Mouse (Mus musculus) MEL-GATA-1-ER (cell line): ENCODE data around the gene Atp5f1.
"Not testable (repeated sequence)": the region's sequence is repeated elsewhere in the genome, so short reads cannot be mapped to it uniquely, and the experiment has no call there.

Experiments
- DNase-seq: peaks from one replicate; pipeline ENCODE4 v3.0.0-alpha.2; 2012; ENCODE audit warnings: low read depth; ENCODE audit errors: extremely low read depth

Gene Atp5f1

GRCm38 (mm10) chr3:105959999-105960398 is at the start of gene Atp5f1:
Gene Atp5f1 (minus strand): TSS chr3:105960099.
- DNase-seq: no peak

- not testable (repeated sequence) for DNase-seq
These were observed 43.5 kb upstream of the Atp5f1 start for GRCm38 (mm10) chr3:106003360-106003759.

GRCm38 (mm10) chr3:106001416-106002370 is 41.8 kb upstream of the Atp5f1 start:
- no peak for DNase-seq

- no peak for DNase-seq
These were observed 40.9 kb upstream of the Atp5f1 start for GRCm38 (mm10) chr3:106000707-106001375.

GRCm38 (mm10) chr3:105994730-105995129 is 34.8 kb upstream of the Atp5f1 start:
- DNase-seq: no peak

- peak; percentile 36 for DNase-seq
These were observed 31.9 kb upstream of the Atp5f1 start for GRCm38 (mm10) chr3:105991653-105992283.

DNA sequence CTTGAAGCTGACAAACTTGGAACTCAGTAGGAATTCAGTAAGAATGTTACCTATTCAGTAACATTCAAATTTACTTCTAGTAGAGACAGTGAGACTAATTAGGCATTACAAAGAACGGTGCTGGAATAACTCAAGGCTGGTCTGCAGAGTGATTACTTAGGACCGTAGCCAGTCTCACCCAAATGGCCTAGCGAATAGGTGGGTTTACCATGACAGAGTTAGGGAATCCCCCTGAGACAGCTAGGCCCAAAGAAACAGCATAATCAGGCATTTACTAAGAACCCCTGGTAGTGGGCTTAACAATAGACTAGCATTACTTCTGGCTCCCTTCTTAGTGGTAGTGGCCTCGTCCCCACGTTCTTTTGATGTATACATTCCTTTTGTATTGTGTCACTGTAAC is 29.7 kb upstream of the Atp5f1 start:
- not testable (repeated sequence) for DNase-seq

GRCm38 (mm10) chr3:105974174-105974573 is 14.3 kb upstream of the Atp5f1 start:
- no peak for DNase-seq

DNA sequence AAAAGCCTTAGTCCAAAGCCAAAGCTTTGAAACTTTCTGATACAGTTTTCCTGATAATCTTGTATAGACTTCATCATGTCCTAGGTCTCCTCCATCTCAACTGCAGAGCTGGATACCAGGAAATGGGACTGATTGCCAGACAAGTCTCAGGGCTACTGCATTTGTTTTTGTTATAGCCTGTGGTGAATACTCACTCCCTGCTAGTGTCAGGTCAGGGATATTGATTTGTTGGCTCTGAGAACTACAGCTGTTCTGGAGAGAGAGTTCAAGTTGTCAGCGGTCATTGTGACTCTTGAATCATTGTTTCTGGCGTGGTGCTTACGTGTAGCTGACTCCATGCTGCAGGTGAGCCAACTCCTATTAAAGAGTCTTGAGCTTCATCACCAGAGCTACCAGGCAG is 13.5 kb upstream of the Atp5f1 start, which contains the start of gene Ovgp1:
Gene Ovgp1, plus strand, starts transcription at position 301 of the 400 bp plus-strand sequence.
- no peak for DNase-seq

DNA sequence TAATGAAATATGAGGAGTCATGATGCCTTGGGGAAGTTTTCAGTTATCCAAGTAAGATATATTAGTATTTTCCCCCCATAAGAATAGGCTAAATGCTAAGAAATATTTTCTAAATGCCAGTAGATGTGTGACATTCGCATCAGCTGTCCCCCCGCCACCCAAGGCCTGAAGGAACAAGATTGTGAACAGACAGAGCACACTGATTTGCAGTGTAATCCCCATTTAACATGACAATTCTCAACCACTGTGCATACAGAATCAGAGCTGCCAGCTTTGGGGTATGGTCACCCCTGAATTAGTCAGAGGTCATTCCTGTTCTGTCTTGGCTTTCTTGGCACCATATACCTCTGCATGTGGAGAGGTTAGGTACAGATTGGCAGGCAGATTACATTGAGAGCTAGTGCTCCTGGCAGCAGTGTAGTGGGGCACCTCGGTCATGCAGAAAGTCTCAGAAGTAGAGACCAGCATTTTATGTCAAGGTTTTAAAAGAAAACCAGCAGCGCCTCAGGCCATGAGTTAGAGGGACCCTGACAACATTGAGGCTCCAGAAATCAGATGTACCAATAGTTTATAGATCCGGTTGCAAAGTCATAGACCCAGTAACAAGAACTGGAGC is 12.0 kb upstream of the Atp5f1 start:
- DNase-seq: no peak

GRCm38 (mm10) chr3:105960700-105961099 is 801 bp upstream of the Atp5f1 start:
- peak; percentile 32 for DNase-seq

DNA sequence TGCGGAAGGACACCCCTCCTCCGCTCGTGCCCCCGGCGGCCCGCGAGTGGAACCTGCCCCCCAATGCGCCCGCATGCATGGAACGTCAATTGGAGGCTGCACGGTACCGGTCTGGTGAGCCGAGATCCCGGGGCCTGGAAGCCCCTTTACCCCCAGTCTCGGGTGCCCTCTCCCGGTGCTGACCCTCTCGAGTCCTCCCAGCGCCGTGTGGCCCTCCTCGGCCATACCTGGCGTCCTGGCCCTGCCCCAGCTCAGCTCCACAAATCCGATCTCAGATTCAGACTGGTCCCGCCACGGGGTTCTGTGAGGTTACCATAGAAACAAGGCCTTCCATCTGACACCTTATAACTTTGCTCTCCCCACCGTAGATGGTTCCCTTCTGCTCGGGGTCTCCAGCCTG is 314 bp downstream of the Atp5f1 start:
- peak; percentile 35 for DNase-seq

GRCm38 (mm10) chr3:105958974-105959580 is 822 bp downstream of the Atp5f1 start, which contains the start of gene Wdr77:
Gene Wdr77 (plus strand): TSS chr3:105959369.
- peak; percentile 99 for DNase-seq

- no peak for DNase-seq
These were observed 1.7 kb downstream of the Atp5f1 start for GRCm38 (mm10) chr3:105958204-105958603.

- DNase-seq: no peak
These were observed 2.7 kb downstream of the Atp5f1 start for GRCm38 (mm10) chr3:105957235-105957634.

DNA sequence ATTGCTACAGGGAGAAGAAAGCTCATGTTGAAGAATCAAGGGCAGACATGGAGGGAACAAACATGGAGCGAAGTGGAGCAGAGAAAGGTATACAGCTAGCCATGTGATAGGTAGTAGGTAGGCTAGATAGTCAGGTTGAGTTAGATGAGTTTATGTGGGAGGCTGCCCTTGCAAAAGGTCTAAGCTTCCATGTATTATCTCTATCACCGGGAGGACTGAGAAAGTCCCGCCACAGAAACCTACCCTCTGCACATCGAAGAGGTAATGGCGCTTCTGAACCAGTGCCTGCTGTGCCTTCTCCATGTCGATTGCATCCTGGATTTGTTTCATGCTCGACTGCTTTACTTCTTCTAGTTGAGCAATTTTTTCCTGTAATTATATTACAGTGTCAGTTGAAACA is 8.6 kb downstream of the Atp5f1 start:
- DNase-seq: no peak

GRCm38 (mm10) chr3:105936111-105936510 is 23.8 kb downstream of the Atp5f1 start:
- DNase-seq: no peak

DNA sequence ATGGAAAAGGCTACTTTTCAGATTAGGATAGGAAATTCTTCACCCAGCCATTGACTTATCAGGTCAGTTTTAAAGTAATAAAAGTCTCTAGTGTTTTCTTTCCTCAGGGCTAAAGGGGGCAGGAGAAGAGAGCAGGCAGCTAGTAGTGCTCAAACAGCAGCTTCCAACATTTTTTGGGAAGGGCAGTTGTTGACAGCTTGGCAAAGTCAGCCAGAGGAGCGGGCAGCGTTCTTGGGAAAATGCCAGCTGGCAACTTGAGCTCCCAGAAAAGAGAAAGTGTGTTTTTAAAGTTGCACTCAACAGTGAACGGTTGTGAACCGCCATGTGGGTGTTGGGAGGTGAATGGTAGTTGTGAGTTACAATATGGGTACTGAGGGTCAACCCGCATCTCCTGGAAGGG is 24.9 kb downstream of the Atp5f1 start:
- no peak for DNase-seq

GRCm38 (mm10) chr3:105933926-105934325 is 26.0 kb downstream of the Atp5f1 start:
- DNase-seq: no peak

DNA sequence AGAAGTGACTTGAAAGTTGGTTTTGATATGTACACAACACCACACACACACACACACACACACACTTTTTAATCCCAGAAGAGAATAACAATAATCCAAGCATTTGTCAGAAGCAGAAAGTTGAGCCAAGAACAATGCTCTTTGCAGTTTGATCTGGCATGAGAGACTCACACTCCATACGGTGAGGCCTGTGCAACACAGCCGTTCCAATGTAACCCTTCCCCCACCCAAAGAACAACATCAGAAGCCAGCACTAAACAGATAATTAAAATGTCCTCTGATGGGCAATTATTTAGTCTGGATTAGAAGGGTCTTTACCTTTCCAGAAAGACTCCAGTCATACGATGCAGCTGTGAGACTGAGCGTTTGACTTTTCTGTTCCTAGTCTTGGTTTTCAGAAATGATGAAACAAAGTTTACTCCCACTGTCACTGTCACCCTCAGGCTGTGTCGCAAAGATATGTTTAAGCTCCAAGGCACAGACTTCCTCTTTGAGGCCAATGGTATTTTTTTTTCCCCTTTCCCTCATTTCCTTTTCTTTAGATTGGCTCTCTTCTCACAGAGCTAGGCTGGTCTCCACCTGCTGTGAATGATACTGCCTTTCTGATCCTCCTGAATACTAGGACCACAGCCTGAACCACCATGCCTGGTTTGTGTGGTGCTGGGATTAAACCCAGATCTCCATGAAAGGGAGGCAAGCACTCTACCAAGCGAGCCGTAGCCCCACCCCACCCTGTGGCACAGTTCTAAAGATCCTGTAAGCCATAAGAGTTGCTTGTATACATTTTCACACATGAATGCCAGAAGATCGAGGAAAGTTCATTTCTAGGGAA is 27.4 kb downstream of the Atp5f1 start, which contains the start of gene I830077J02Rik:
Gene I830077J02Rik, minus strand, starts transcription at position 425 of the 832 bp plus-strand sequence.
- peak; percentile 98 for DNase-seq
